Mouse (Mus musculus): Measurements from ENCODE around the gene Trim24. TPM values are rescaled to one million over a fixed set of nuclear protein-coding genes. Genes with fewer than 3 reads are reported as not detected.

The Trim24 gene
- polyA plus RNA-seq, 1 experiment from 2014 or later = 15.8 TPM

- Histone ChIP-seq H3K27ac (replicated peaks; ENCODE audit: low read depth, low read length) (no peak overlapping the region), H3K27me3 (replicated peaks; ENCODE audit: control insufficient read depth, insufficient read depth, low read length) (no peaks in the 10 kb centered on the region), H3K36me3 (ENCODE audit: control insufficient read depth, insufficient read depth, low read length) (peaks cover 40% of the 10 kb centered on the region), H3K4me3 (ENCODE audit: low read depth, low read length) (no peak overlapping the region), H3K4me1 (ENCODE audit: control insufficient read depth, insufficient read depth, low read length) (no peaks in the 10 kb centered on the region), H3K4me2 (ENCODE audit: low read depth, low read length) (no peak overlapping the region), H3K9me3 (ENCODE audit: control insufficient read depth, low read length) (no peaks in the 10 kb centered on the region), H3K9ac (ENCODE audit: low read depth, low read length) (no peak overlapping the region)
- 96% methylated on average over 1 of the region's 1 CpGs for WGBS
- DNase-seq (ENCODE audit: low spot score) (no peak), ATAC-seq (ENCODE audit: low read depth) (no peak)
Measured at GRCm38 (mm10) chr6:37926751-37927150, 56.1 kb downstream of the Trim24 start.

DNA sequence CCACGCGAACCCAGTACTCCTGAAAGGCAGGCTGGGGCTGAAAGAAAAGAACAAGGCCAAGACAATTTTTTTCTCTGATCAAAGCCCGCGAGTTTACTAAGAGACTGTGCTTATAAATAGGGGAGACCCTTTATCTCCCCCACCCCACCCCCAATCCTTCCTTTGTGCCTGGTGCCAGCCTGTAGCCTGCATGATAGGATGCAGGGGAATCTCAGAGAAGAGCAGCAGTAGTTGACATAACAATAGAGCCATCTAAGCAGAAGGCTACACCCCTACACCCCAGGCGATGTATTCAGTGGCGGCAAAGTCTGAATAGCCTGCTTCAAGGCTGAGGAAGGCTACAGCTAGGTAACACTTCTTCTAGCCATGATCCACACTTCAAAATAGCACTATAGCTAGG, 65.9 kb downstream of the Trim24 start:
- no peaks in the 10 kb centered on the region for H3K4me1 ChIP-seq (ENCODE audit: control insufficient read depth, insufficient read depth, low read length)
- H3K4me2 ChIP-seq (ENCODE audit: low read depth, low read length) = no peak overlapping the region
- H3K27me3 ChIP-seq (replicated peaks; ENCODE audit: control insufficient read depth, insufficient read depth, low read length) = no peaks in the 10 kb centered on the region
- DNase-seq (ENCODE audit: low spot score) (no peak), ATAC-seq (ENCODE audit: low read depth) (no peak)
- no peaks in the 10 kb centered on the region for H3K9me3 ChIP-seq (ENCODE audit: control insufficient read depth, low read length)
- no peak overlapping the region for H3K4me3 ChIP-seq (ENCODE audit: low read depth, low read length)
- H3K27ac ChIP-seq (replicated peaks; ENCODE audit: low read depth, low read length) = no peak overlapping the region
- 58% methylated on average over 6 of the region's 6 CpGs for WGBS
- H3K9ac ChIP-seq (ENCODE audit: low read depth, low read length) = no peak overlapping the region
- peaks cover 24% of the 10 kb centered on the region for H3K36me3 ChIP-seq (ENCODE audit: control insufficient read depth, insufficient read depth, low read length)

GRCm38 (mm10) chr6:37951306-37951705, 80.7 kb downstream of the Trim24 start:
- Histone ChIP-seq H3K36me3 (ENCODE audit: control insufficient read depth, insufficient read depth, low read length) (peaks cover 58% of the 10 kb centered on the region), H3K4me2 (ENCODE audit: low read depth, low read length) (no peak overlapping the region), H3K9ac (ENCODE audit: low read depth, low read length) (no peak overlapping the region), H3K27me3 (replicated peaks; ENCODE audit: control insufficient read depth, insufficient read depth, low read length) (no peaks in the 10 kb centered on the region), H3K27ac (replicated peaks; ENCODE audit: low read depth, low read length) (no peak overlapping the region), H3K4me3 (ENCODE audit: low read depth, low read length) (no peak overlapping the region), H3K9me3 (ENCODE audit: control insufficient read depth, low read length) (no peaks in the 10 kb centered on the region), H3K4me1 (ENCODE audit: control insufficient read depth, insufficient read depth, low read length) (no peaks in the 10 kb centered on the region)
- ATAC-seq (ENCODE audit: low read depth) (no peak), DNase-seq (ENCODE audit: low spot score) (no peak)
- WGBS = 87% methylated on average over 6 of the region's 6 CpGs

DNA sequence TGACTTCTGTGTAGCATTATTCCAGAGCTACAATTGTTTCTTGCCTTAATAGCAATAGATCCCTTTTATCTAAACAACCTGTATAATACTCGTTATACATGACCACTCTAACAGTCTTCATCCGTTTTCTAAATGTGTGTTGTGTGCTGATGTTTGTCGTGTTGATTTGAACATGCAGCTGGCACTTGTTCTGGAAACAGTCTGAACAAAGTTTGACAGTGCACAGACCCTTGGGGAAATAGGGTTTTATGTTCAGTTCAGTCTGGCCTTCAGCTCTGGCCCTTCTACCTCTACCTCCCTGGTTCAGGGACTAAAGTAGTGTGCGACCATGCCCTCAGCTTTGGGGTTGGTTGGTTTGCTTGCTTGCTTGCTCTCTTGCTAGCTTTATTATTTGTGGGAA, 96.8 kb downstream of the Trim24 start:
- Histone ChIP-seq H3K9me3 (ENCODE audit: control insufficient read depth, low read length) (no peaks in the 10 kb centered on the region), H3K4me1 (ENCODE audit: control insufficient read depth, insufficient read depth, low read length) (no peaks in the 10 kb centered on the region), H3K27ac (replicated peaks; ENCODE audit: low read depth, low read length) (no peak overlapping the region), H3K27me3 (replicated peaks; ENCODE audit: control insufficient read depth, insufficient read depth, low read length) (no peaks in the 10 kb centered on the region), H3K9ac (ENCODE audit: low read depth, low read length) (no peak overlapping the region), H3K36me3 (ENCODE audit: control insufficient read depth, insufficient read depth, low read length) (peaks cover 70% of the 10 kb centered on the region), H3K4me2 (ENCODE audit: low read depth, low read length) (no peak overlapping the region), H3K4me3 (ENCODE audit: low read depth, low read length) (no peak overlapping the region)
- ATAC-seq (ENCODE audit: low read depth) (no peak), DNase-seq (ENCODE audit: low spot score) (no peak)
- 87% methylated on average over 4 of the region's 4 CpGs for WGBS

DNA sequence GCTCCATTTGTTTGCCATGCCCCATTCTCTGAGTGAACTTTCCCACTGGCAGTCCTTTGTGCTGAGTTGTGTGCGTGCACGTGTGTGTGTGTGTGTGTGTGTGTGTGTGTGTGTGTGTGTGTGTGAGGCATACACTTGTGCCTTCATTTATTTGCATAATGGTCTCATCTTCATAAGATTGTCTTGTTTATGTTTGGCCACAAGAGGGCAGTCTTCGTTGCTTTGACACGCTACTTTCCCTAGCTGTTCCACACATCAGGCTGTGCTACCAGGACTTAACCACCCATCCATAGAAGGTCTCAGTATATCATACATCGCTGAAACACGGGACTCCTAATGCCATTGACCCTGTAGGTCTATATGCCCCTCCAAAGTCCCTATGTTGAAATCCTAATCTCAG, 136.8 kb downstream of the Trim24 start:
- 10% methylated on average over 6 of the region's 6 CpGs for WGBS
- no peaks in the 10 kb centered on the region for H3K27me3 ChIP-seq (replicated peaks; ENCODE audit: control insufficient read depth, insufficient read depth, low read length)

DNA sequence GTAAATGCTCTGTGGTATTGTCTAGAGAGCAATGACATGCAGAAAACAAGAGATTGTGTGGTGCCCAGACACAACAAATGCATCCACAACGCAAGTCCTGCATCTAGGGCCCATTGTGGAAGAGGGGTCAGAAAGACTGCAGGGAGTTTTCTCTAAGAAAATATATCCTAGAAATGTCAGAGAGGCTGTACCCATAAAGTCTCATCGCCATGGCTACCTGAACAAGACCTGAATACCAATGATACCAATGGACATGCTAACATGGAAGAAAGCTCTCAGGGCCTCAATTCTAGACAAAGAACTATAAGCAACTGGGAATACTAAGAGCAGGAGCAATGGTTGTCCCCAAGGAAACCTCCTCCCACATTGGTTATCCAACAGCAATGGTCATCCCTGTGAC, 142.2 kb downstream of the Trim24 start:
- no peak overlapping the region for H3K4me3 ChIP-seq (ENCODE audit: low read depth, low read length)
- no peak for DNase-seq (ENCODE audit: low spot score)
- H3K4me1 ChIP-seq (ENCODE audit: control insufficient read depth, insufficient read depth, low read length) = no peaks in the 10 kb centered on the region
- ATAC-seq (ENCODE audit: low read depth) = no peak
- H3K27ac ChIP-seq (replicated peaks; ENCODE audit: low read depth, low read length) = no peak overlapping the region
- no peak overlapping the region for H3K9ac ChIP-seq (ENCODE audit: low read depth, low read length)
- no peak overlapping the region for H3K4me2 ChIP-seq (ENCODE audit: low read depth, low read length)
- no peaks in the 10 kb centered on the region for H3K36me3 ChIP-seq (ENCODE audit: control insufficient read depth, insufficient read depth, low read length)
- no peaks in the 10 kb centered on the region for H3K9me3 ChIP-seq (ENCODE audit: control insufficient read depth, low read length)
- H3K27me3 ChIP-seq (replicated peaks; ENCODE audit: control insufficient read depth, insufficient read depth, low read length) = no peaks in the 10 kb centered on the region
- WGBS = 97% methylated on average over 2 of the region's 2 CpGs

More for the DNA sequence above, 136.8 kb downstream of the Trim24 start:
- H3K36me3 ChIP-seq (ENCODE audit: control insufficient read depth, insufficient read depth, low read length) = no peaks in the 10 kb centered on the region
- no peak overlapping the region for H3K4me2 ChIP-seq (ENCODE audit: low read depth, low read length)
- H3K4me3 ChIP-seq (ENCODE audit: low read depth, low read length) = no peak overlapping the region
- peak; percentile 82 for DNase-seq (ENCODE audit: low spot score)
- ATAC-seq (ENCODE audit: low read depth) = peak; percentile 68
- no peak overlapping the region for H3K9ac ChIP-seq (ENCODE audit: low read depth, low read length)
- H3K9me3 ChIP-seq (ENCODE audit: control insufficient read depth, low read length) = no peaks in the 10 kb centered on the region
- H3K4me1 ChIP-seq (ENCODE audit: control insufficient read depth, insufficient read depth, low read length) = no peaks in the 10 kb centered on the region
- no peak overlapping the region for H3K27ac ChIP-seq (replicated peaks; ENCODE audit: low read depth, low read length)

Other genes with a start within 250 kb of the Trim24 start
- gene Svopl, start 176.2 kb downstream of the Trim24 start, polyA plus RNA-seq (2014; fragmentation: Nextera tagmentation; extraction: Ambion mirVana) = 3.8 and 6.0 TPM in 2 replicates
- gene Tmem213, start 238.4 kb downstream of the Trim24 start, polyA plus RNA-seq (2014; fragmentation: Nextera tagmentation; extraction: Ambion mirVana) = 2.7 and 3.2 TPM in 2 replicates

Measured in embryonic facial prominence, embryonic 14.5 days (tissue).